Mouse (Mus musculus): ENCODE data around the gene BC005624. TPM values are rescaled to one million over a fixed set of nuclear protein-coding genes. Genes with fewer than 3 reads are reported as not detected.

BC005624 gene
- polyA plus RNA-seq, 1 experiment from 2014 or later, result 67.5 TPM

- H3K4me2 ChIP-seq (replicated peaks; ENCODE audit: low read depth, low read length), result no peak overlapping the region
- DNase-seq (ENCODE audit: low spot score) (no peak), ATAC-seq (ENCODE audit: low FRiP score) (no peak)
- WGBS, result 94% methylated on average over 4 of the region's 4 CpGs
- H3K36me3 ChIP-seq (ENCODE audit: control insufficient read depth, insufficient read depth, low read length), result no peaks in the 10 kb centered on the region
- no peak overlapping the region for H3K4me3 ChIP-seq (ENCODE audit: low read depth, low read length)
- no peaks in the 10 kb centered on the region for H3K9me3 ChIP-seq (ENCODE audit: control insufficient read depth, low read length)
- no peaks in the 10 kb centered on the region; the same call in 1 of the 2 replicates for H3K27me3 ChIP-seq (ENCODE audit: control insufficient read depth, insufficient read depth, low read length)
- no peaks in the 10 kb centered on the region for H3K4me1 ChIP-seq (replicated peaks; ENCODE audit: control insufficient read depth, insufficient read depth, low read length)
- H3K9ac ChIP-seq (ENCODE audit: low read depth, low read length), result no peak overlapping the region
- no peak overlapping the region for H3K27ac ChIP-seq (ENCODE audit: low read depth, low read length)
Observed at GRCm38 (mm10) chr2:30994853-30995252, 12.9 kb upstream of the BC005624 start.

GRCm38 (mm10) chr2:30990221-30990620 lies 8.2 kb upstream of the BC005624 start:
- no peak for DNase-seq (ENCODE audit: low spot score)
- no peaks in the 10 kb centered on the region; the same call in 1 of the 2 replicates for H3K27me3 ChIP-seq (ENCODE audit: control insufficient read depth, insufficient read depth, low read length)
- no peak overlapping the region for H3K9ac ChIP-seq (ENCODE audit: low read depth, low read length)
- no peaks in the 10 kb centered on the region for H3K9me3 ChIP-seq (ENCODE audit: control insufficient read depth, low read length)
- no peak overlapping the region for H3K27ac ChIP-seq (ENCODE audit: low read depth, low read length)
- WGBS, result 89% methylated on average over 9 of the region's 9 CpGs
- H3K36me3 ChIP-seq (ENCODE audit: control insufficient read depth, insufficient read depth, low read length), result no peaks in the 10 kb centered on the region
- no peak overlapping the region for H3K4me2 ChIP-seq (replicated peaks; ENCODE audit: low read depth, low read length)
- no peak overlapping the region for H3K4me3 ChIP-seq (ENCODE audit: low read depth, low read length)
- H3K4me1 ChIP-seq (replicated peaks; ENCODE audit: control insufficient read depth, insufficient read depth, low read length), result no peaks in the 10 kb centered on the region
- ATAC-seq (ENCODE audit: low FRiP score), result no peak

- Histone ChIP-seq H3K4me3 (ENCODE audit: low read depth, low read length) (no peak overlapping the region), H3K9ac (ENCODE audit: low read depth, low read length) (no peak overlapping the region), H3K9me3 (ENCODE audit: control insufficient read depth, low read length) (no peaks in the 10 kb centered on the region), H3K27me3 (ENCODE audit: control insufficient read depth, insufficient read depth, low read length) (no peaks in the 10 kb centered on the region), H3K36me3 (ENCODE audit: control insufficient read depth, insufficient read depth, low read length) (no peaks in the 10 kb centered on the region), H3K4me1 (replicated peaks; ENCODE audit: control insufficient read depth, insufficient read depth, low read length) (peaks cover 3% of the 10 kb centered on the region; the same call in 1 of the 2 replicates), H3K4me2 (replicated peaks; ENCODE audit: low read depth, low read length) (no peak overlapping the region), H3K27ac (ENCODE audit: low read depth, low read length) (no peak overlapping the region)
- DNase-seq (ENCODE audit: low spot score) (peak; percentile 3), ATAC-seq (ENCODE audit: low FRiP score) (no peak)
- 25% methylated on average over 16 of the region's 17 CpGs for WGBS
Observed at GRCm38 (mm10) chr2:30985111-30986020, 3.4 kb upstream of the BC005624 start.

- no peak overlapping the region for H3K27ac ChIP-seq (ENCODE audit: low read depth, low read length)
- peaks cover 3% of the 10 kb centered on the region; the same call in 1 of the 2 replicates for H3K4me1 ChIP-seq (replicated peaks; ENCODE audit: control insufficient read depth, insufficient read depth, low read length)
- 56% methylated on average over 7 of the region's 7 CpGs for WGBS
- H3K9me3 ChIP-seq (ENCODE audit: control insufficient read depth, low read length), result no peaks in the 10 kb centered on the region
- no peak for ATAC-seq (ENCODE audit: low FRiP score)
- no peaks in the 10 kb centered on the region for H3K36me3 ChIP-seq (ENCODE audit: control insufficient read depth, insufficient read depth, low read length)
- H3K9ac ChIP-seq (ENCODE audit: low read depth, low read length), result no peak overlapping the region; the same call in 1 of the 2 replicates
- H3K4me2 ChIP-seq (replicated peaks; ENCODE audit: low read depth, low read length), result peak overlapping the region; percentile 88
- H3K27me3 ChIP-seq (ENCODE audit: control insufficient read depth, insufficient read depth, low read length), result no peaks in the 10 kb centered on the region
- H3K4me3 ChIP-seq (ENCODE audit: low read depth, low read length), result peak overlapping the region; percentile 78
- DNase-seq (ENCODE audit: low spot score), result no peak
Observed at GRCm38 (mm10) chr2:30983024-30983423, 1.0 kb upstream of the BC005624 start.

- ATAC-seq (ENCODE audit: low FRiP score), result peak; percentile 94
- Histone ChIP-seq H3K9ac (ENCODE audit: low read depth, low read length) (peak within 1 kb of the TSS; percentile 88), H3K27me3 (ENCODE audit: control insufficient read depth, insufficient read depth, low read length) (no peaks in the 10 kb centered on the region), H3K4me2 (replicated peaks; ENCODE audit: low read depth, low read length) (peak within 1 kb of the TSS; percentile 89), H3K4me3 (ENCODE audit: low read depth, low read length) (peak within 1 kb of the TSS; percentile 98), H3K27ac (ENCODE audit: low read depth, low read length) (peak within 1 kb of the TSS; percentile 47; the same call in 1 of the 2 replicates), H3K4me1 (replicated peaks; ENCODE audit: control insufficient read depth, insufficient read depth, low read length) (peaks cover 9% of the 10 kb centered on the region), H3K36me3 (ENCODE audit: control insufficient read depth, insufficient read depth, low read length) (0 out of 2 replicates have a peak, but pooled peaks cover 3% of the 10 kb centered on the region), H3K9me3 (ENCODE audit: control insufficient read depth, low read length) (no peaks in the 10 kb centered on the region)
- peak; percentile 91 for DNase-seq (ENCODE audit: low spot score)
- WGBS, result 2% methylated on average over 58 of the region's 59 CpGs
Observed at GRCm38 (mm10) chr2:30967352-30968327, 14.4 kb downstream of the BC005624 start, which contains the start of gene Tor1a. Gene Tor1a (minus strand): TSS chr2:30967933.

- 26% methylated on average over 16 of the region's 16 CpGs for WGBS
Observed at GRCm38 (mm10) chr2:30966826-30967225, 15.2 kb downstream of the BC005624 start.

GRCm38 (mm10) chr2:30965627-30966026 lies 16.4 kb downstream of the BC005624 start:
- Histone ChIP-seq H3K36me3 (ENCODE audit: control insufficient read depth, insufficient read depth, low read length) (0 out of 2 replicates have a peak, but pooled peaks cover 10% of the 10 kb centered on the region), H3K27ac (ENCODE audit: low read depth, low read length) (no peak overlapping the region), H3K4me3 (ENCODE audit: low read depth, low read length) (no peak overlapping the region), H3K9ac (ENCODE audit: low read depth, low read length) (no peak overlapping the region), H3K4me2 (replicated peaks; ENCODE audit: low read depth, low read length) (no peak overlapping the region), H3K9me3 (ENCODE audit: control insufficient read depth, low read length) (no peaks in the 10 kb centered on the region), H3K27me3 (ENCODE audit: control insufficient read depth, insufficient read depth, low read length) (no peaks in the 10 kb centered on the region), H3K4me1 (replicated peaks; ENCODE audit: control insufficient read depth, insufficient read depth, low read length) (peaks cover 9% of the 10 kb centered on the region)
- WGBS, result 94% methylated on average over 8 of the region's 8 CpGs
- DNase-seq (ENCODE audit: low spot score) (no peak), ATAC-seq (ENCODE audit: low FRiP score) (no peak)

More at GRCm38 (mm10) chr2:30966826-30967225, 15.2 kb downstream of the BC005624 start:
- DNase-seq (ENCODE audit: low spot score) (peak; percentile 2), ATAC-seq (ENCODE audit: low FRiP score) (no peak)
- Histone ChIP-seq H3K27ac (ENCODE audit: low read depth, low read length) (no peak overlapping the region), H3K9ac (ENCODE audit: low read depth, low read length) (peak overlapping the region; percentile 88), H3K4me3 (ENCODE audit: low read depth, low read length) (peak overlapping the region; percentile 98), H3K36me3 (ENCODE audit: control insufficient read depth, insufficient read depth, low read length) (0 out of 2 replicates have a peak, but pooled peaks cover 7% of the 10 kb centered on the region), H3K27me3 (ENCODE audit: control insufficient read depth, insufficient read depth, low read length) (no peaks in the 10 kb centered on the region), H3K4me2 (replicated peaks; ENCODE audit: low read depth, low read length) (peak overlapping the region; percentile 89), H3K9me3 (ENCODE audit: control insufficient read depth, low read length) (no peaks in the 10 kb centered on the region), H3K4me1 (replicated peaks; ENCODE audit: control insufficient read depth, insufficient read depth, low read length) (peaks cover 9% of the 10 kb centered on the region)

GRCm38 (mm10) chr2:30962570-30963254 lies 19.3 kb downstream of the BC005624 start:
- no peaks in the 10 kb centered on the region for H3K27me3 ChIP-seq (ENCODE audit: control insufficient read depth, insufficient read depth, low read length)
- H3K9ac ChIP-seq (ENCODE audit: low read depth, low read length), result no peak overlapping the region
- no peak overlapping the region for H3K27ac ChIP-seq (ENCODE audit: low read depth, low read length)
- DNase-seq (ENCODE audit: low spot score) (no peak), ATAC-seq (ENCODE audit: low FRiP score) (no peak)
- 91% methylated on average over 11 of the region's 11 CpGs for WGBS
- peaks cover 9% of the 10 kb centered on the region for H3K4me1 ChIP-seq (replicated peaks; ENCODE audit: control insufficient read depth, insufficient read depth, low read length)
- H3K36me3 ChIP-seq (ENCODE audit: control insufficient read depth, insufficient read depth, low read length), result peaks cover 20% of the 10 kb centered on the region
- H3K9me3 ChIP-seq (ENCODE audit: control insufficient read depth, low read length), result no peaks in the 10 kb centered on the region
- H3K4me3 ChIP-seq (ENCODE audit: low read depth, low read length), result no peak overlapping the region
- H3K4me2 ChIP-seq (replicated peaks; ENCODE audit: low read depth, low read length), result no peak overlapping the region

Measured in hindbrain, embryonic 11.5 days (tissue).